Mouse (Mus musculus) right cerebral cortex, postnatal 36 days (tissue): ENCODE results near the gene Chrm4.

Source experiments
- DNase-seq, 2 experiments: peaks; one replicate each; pipeline ENCODE4 v3.0.0; 2022; ENCODE audit warnings: low spot score in 2 of 2, mixed read lengths in 1 of 2

The Chrm4 gene

DNA sequence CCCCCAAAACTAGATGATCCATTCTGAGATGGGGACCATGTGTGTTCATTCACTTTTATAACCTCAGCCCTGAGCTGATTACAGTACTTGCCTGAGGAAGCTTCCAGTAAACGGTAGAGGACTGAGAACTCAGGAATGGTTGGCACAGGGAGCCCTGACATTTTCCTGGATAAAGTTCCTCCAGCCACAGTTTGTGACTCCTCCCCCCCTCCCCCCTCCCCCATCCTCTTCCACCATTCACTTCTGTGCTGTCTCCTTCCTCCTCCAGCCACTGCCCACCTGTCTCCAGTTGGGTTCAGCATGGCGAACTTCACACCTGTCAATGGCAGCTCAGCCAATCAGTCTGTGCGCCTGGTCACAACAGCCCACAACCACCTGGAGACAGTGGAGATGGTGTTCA, at the start of gene Chrm4:
Gene Chrm4, plus strand, starts transcription at position 301 of the 400 bp plus-strand sequence.
- no peak for DNase-seq

DNA sequence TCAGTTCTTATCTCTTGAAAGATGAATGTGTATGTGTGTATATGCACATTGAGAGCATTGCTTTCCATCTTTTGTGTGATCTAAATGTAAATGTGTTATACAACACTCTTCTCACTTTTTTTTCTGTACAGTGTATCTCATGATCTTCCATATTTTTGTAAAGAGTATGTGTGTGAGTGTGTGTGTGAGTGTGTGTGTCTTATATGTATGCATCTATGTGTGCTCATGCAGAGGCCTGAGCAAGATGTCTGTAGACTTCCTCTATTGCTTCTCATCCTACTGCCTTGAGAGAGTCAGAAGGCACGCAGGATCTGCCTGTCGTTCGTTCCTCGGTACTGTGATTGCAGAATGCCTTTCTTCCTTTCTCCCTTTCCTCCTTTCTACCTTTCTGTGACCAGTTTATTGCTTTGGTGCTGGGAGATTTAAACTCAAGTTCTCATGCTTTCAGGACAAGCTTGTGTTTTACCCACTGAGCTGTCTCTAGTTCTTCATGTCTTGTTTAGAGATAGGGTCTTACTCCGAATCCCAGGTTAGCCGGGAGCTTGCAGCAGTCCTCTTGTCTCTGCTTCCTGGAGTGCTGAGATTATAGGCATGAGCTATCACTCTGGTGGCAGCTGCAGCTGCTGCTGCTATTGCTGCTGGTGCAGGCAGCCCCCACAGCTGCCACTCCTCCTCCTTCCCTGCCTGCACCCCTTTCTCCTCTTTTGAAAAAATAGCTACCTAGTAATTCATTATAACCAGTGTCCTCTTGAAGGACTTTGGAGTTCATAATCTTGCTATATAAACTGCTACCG, 48.5 kb upstream of the Chrm4 start:
- DNase-seq, result peak in 1 of 2 experiments; percentile 23

DNA sequence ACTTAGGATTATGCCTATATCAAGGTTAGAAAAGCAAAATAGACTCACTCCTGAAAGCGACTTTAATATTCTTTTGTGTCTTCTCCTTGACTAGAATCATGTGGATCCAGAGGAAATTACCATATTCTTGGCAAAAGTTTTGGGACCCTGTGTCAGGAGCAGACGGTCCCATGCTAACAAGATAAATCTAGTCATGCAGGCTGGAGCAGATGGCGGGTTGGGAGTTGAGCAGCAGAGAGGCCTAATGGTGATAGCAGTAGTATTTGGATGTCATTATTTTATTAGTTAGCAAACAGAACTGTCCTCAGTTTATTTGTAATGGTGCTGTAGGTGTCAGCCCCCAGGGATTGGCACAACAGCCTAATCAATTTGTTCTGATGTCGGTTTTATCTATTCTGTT, 43.1 kb upstream of the Chrm4 start:
- no peak for DNase-seq

DNA sequence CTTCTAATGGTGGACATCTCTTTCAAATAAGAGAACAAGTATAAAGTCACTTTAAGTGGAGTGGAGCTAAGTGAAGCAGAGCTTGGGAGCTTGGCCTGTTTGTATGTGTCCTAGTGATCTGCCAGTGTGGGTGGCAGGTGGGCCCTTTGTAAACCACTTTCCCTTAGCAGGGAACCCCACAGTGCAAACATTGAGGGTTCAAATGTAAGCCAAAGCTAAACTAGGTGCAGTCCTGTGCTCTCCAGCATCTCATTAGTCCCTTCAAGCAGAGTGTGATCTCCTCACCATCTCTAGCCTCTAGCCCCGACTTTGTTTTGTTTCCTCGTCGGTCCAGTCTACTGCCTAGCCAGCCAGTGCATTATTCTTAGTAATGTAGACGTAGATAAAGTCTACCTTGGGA, 42.4 kb upstream of the Chrm4 start:
- DNase-seq, result no peak

DNA sequence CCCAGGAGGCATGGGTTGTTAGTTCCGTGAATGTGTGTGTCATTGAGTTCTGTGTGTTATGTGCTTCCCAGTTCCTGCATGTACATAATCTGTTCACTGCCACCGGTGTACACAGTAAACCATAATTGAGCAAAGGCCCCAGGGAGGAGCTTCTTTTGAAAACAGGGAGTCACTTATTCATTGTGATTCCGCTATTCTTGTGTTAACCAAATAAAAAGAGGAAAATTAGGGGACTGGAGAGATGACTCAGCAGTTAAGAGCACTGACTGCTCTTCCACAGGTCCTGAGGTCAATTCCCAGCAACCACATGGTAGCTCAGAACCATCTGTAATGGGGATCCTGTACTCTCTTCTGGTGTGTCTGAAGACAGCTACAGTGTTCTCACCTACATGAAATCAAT, 32.3 kb upstream of the Chrm4 start:
- no peak for DNase-seq

DNA sequence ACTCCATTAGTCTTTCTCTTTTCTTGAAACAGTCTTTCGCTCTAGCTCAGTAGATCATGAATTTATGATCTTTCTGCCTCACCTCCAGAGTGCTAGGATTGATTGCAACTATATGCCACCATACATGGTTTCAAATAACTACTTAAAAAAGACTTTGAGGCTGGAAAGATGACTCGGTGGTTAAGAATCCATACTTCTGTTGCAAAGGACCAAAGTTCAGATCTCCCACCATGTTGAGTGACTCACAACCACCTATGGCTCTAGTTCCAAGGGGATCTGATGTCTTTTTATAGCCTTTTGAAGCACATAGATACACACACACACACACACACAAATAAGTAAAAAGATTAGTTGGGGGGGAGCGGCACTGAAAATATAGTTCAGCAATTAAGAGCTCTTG, 31.6 kb upstream of the Chrm4 start:
- no peak for DNase-seq

DNA sequence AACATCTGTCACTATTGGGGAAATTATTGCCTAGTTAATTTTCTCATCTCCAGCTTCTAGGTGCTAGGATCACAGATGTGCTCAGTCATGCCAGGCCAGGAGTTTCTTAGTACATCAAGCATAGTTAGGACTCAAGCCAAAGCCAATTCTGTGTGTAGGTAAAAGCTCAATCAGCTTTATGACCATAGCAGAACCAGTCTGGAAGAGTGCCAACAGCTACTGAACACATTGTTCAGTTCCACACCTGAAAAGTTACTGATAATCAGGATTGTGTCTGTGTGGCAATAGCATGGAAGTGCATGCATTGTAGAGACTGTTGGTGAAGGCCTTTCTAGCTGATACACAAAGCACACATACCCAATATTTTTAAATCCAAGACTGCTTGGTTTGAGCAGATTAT, 29.1 kb upstream of the Chrm4 start:
- no peak for DNase-seq

DNA sequence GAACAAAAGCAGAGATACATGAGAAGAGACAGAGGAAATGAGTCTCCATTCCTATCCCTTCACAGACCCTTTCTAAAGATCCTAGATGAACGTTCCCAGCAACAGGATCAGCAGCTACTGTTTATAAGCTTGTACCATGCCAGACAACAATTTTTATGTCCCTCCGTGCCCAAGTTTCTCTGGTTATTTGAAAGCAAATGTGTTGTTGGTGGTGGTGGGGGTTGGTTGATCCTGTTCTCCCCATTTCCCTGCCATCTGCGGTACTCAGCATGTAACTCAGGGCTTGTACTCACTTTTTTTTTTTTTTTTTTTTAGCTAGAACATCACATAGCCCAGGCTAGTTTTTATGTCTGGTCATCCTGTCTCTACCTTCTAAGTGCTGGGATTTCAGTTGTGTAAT, 27.9 kb upstream of the Chrm4 start:
- no peak for DNase-seq

DNA sequence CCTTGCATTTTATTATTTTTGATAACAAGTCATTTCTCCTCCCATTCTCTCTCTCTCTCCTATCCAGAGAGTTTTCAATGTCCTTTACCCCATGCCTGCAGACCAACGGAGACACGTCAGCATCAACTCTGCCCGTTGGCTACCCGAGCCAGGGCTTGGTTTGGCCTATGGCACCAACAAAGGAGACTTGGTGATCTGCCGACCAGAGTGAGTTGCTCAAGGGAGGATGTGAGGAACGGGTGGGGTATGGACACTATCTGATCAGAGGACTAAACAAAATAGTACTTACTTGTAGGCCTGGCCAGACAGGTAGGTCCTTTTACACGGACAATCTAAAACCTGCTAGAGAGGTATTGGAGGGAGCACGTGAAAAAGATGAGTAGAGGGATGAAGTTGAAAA, 26.6 kb upstream of the Chrm4 start:
- no peak for DNase-seq

DNA sequence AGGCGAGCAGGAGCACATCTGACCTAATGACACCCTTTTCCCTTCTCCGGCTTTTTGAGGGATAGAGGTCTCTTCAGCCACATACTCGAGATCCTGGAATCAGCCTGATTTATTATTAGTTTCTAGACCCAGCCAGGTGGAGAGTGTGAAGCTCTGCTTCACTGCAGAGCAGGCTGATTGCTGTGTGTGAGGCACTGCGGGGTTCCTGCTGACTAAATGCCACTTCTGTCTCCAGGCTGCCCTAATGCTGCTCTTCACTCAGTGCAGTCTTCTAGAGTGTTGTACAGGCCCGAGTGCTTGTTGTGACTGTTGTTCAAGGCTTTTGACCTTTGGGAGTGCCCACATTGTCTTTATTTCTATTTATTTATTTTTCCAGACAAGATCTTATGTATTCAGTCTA, 24.7 kb upstream of the Chrm4 start:
- DNase-seq, result no peak

DNA sequence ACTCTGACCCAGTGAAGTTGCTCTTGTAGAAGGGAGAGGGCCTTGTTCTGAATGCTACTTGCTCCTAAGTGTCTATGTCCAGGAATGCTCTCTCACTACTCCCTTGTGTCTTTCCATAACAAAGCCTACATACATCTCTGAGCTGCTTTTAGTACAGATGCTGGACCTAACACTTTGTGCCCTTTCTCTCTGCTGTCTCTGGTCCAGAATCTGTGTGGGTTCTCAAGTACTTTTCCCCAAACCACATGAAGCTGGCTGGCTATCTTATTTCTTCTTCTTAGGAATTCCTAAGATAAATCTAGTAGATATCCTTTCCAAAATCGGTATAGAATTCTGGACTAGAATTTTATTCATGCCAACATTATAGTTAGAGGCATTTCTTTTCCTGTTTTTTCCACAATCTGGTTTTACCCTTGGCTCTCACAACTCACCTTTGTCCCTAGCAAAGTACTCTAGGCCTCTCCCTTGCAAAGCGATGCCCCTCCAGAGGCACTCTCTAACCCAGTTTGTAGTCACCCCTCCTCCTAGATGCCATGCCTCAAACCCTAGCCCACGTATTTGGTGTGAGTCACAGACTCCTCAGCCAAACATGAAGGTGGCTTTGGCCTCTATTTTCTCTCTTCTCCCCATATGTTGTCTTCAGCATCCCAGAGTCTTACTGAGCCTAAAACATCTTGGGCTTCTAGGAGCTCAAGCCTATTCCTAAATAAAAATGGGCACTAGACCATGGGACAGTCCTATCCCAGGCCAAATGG, 23.7 kb upstream of the Chrm4 start:
- DNase-seq, result no peak

DNA sequence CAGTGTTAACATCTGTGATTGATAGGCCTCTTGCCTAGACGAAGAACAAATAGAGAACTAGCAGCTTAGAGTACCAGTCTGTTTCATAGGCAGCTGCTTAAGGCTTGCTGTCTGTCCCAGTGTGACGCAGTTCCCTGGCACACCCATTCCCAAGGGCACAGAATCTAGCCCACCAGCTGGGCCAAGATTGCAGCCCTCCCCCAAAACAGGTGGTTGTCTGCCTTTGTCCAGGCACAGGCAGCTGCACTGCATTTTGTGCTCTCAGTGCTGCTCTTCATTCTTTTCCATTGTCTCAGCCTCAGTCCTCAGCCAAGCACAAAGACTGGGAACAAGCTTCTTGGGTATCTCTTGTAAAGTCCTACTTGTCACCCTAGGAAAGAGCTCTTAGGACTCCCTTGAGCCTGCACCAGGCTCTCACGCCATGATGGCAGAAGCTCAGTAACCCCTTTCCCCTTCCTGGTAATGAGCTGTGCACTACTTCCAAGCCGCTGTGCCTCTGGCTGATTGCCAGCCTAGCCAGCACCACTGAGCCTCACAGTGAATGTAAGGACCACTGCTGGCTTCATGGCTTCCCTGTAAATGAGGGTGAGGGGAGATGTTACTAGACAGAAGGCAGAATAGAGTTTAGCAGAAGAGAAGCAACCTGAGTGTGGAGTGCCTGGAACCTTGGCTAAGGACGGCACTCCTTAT, 22.3 kb upstream of the Chrm4 start:
- no peak for DNase-seq

DNA sequence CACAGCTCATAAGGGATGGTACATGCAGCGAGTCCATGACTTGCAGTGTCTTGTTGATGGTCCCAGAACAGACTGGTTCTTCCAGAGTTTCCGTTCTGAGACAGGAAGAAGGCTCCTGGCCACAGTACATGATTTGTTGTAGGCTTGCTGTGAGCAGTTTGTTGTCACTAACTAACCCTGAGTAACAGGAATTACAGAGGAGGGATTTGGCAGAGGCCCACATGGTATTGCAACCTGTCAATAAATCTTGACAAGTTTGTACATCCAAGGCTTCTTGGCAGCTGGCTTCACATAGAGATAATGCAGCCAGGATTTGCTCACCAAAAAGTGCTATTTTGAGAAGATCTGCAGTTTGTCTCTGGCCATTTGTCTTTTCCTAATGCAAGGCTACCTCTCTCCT, 20.9 kb upstream of the Chrm4 start:
- DNase-seq, result no peak

DNA sequence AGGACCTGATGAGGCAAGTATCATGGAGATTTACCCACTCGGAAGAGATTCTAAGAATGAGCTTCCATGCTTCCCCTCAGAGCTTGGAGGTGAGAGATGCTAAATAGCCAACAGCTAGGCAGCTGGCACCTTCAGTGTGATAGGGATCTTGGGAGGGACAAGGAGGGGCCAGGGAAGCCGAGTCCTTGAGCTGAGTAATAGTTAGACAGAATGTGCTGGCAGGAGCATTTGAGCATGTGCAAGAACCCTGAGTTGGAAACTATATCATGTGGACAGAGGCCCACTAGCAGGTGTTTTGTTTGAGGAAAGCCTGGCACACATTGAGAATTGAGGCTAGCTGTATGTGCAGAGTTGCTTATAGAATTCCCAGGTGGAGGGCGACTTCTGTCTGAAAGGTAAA, 14.4 kb upstream of the Chrm4 start:
- no peak for DNase-seq

DNA sequence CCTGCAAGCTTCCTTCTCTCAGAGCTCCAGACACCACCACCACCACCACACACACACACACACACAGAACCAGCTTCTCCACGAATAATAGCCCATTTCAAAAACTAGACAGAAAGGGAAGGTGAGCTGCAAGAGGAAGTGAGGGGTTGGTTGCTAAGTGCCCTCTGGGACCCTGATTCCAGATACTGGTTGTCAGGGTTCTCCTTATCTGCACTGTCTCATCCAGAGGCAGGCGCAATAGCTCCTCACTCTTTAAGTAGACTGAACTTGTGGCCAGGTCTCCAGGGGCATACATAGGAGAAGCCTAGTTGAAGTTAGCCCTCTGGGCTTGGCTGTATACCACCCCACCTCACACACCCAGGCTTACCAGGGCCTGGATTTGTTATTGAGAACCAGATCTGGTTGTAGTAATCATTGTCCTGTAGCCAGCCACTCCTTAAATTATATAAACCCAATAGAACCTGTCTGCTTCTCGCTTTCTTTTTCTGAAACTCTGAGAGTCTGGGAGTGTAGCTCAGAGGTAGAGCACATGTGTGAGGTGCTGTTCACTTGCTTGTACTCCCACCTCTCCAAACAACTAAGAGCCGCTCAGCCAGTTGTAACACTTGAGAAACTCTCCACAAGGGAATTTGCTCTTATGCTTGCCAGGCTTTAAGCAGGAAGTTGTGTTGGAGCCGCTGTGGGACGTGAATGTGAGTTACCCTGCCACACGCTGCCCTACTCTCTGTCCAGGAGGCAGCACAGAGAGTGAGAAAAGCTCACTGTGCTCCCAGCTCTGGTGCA, 13.5 kb upstream of the Chrm4 start:
- DNase-seq, result no peak

DNA sequence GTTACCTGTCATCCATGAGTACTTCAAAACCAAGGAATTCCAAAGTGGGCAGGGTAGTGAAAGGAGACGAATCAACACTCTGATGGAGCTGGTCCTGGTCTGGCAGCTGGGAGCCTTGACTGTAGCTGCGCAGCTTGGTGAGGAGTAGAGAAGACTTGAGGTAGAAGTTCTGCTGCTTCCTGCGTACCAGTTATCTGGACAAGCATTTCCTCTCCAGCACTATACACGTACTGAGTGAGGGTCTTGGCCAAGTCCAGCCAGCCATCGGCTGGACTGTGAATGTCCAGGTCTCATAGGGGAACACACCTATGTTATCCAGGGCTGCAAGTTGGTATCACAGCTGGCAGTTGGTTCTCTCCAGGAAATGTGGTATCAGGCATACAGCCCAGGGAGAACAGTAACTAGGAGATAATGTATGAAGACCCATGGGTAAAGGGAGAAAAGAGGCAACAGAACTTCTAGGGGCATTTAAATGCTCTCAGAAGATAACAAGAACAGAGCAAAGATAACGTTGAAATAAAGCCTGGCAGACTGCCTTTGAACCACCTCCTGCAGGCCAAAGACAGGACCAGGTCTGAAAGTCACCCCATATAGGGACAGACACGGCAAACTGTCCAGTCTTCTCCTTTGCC, 10.6 kb upstream of the Chrm4 start:
- DNase-seq, result no peak

DNA sequence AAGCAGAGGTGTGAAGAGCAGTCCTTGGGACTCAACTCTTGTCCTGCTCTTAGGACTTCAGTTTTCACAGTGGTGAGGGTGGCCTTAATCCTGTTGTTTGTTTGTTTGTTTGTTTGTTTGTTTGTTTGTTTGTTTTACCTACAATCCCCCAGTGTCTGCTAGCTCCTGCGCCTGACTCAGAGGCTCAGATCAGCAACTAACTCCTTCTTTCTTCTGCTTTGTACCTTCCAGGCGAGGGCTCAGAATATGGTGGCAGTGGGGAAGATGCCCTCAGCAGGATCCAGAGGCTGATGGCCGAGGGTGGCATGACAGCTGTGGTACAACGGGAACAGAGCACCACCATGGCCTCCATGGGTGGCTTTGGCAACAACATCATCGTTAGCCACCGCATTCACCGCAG, 10.0 kb upstream of the Chrm4 start:
- no peak for DNase-seq

DNA sequence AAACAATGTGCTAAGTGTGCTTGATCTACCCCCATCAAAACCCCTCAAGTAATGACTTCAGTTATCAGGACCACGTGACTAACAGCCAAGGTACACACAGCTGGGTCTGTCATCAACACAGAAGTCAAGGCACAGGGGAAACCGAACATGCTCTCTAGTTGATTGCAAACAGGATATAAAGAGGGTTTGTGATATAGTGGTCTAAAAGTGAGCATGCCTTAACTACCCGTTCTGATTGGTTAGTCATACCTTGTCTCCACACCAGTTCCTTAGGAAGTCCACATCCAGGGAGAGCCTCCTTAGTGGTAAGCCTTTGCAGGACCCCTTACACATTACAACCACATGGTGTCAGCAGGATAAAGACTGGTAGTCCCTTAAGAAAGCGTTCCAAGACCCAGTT, 6.9 kb upstream of the Chrm4 start:
- DNase-seq, result no peak

DNA sequence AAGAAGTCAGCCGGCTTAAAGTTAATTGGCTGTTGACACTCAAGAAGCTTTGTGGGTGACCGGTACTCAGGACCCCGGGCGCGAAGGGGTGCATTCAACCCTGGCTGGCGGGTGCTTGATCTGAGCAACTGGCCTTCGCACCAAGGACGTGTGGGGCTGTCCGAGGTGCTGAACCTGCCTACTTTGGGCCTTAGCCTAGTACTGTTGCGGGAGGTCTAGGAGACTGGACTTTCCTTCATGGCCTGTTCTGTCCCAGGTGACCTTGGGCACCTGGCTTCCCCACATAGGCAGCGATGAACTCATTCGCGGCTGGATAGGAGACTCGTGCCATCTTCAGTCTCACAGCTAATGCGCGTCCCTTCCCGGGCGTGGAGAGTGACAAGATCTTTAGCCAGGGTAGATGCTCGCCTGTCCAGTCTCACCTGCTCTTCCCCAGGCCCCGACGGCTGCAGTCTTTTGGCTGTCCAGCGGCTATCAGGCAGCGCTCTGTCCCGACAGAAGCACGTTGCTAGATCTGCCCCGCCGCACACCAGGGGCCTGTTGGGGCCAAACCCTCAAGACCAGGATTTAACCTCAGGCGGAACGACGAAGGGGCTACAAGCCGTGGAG, 5.8 kb upstream of the Chrm4 start:
- DNase-seq, result no peak

DNA sequence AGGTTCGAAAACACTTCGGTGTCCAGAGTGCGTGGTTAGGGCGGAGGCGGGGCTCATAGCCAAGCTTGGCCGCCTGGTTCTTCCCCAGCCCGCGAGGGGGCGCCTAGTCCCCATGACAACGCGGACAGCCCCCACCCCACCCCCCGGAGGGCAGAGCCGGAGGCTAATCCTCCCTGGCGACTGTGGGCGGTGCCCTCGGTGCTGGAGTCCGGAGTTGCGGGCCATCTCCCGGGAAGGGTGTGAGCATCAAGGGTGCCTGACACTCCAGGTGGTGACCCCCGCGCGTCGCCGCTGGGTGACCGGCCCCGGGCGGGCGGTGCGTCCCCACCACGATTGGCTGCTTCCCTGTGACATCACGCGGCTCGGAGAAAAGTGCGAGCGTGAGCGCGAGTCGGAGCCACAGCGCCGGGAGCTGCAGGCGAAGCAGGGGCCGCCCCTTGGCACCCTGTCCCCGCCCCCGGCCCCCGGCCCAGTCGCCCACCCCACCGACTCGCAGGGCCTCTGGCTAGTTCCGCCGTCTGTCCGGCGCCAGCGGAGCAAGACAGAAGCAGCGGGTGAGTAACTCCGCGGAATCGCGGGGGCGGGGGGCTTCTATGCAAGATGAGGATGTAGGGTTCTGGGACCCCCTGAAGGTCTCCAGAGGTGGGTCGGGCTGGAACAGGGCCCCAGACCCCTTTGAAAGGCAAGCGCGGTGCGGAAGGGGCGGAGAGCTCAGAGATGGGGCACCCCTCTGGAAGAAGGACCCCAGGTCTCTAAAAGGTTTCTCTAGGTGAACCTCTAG, 5.1 kb upstream of the Chrm4 start:
- peak; percentile 75 to 78 for DNase-seq
